Mouse (Mus musculus) lung, postnatal 0 days (tissue): Measurements from ENCODE around the gene Sncb.

Experiments used
- CTCF ChIP-seq: IDR thresholded peaks from 2 replicates; pipeline ENCODE4 v1.5.1; 2016; ENCODE audit warnings: antibody characterized with exemption, mild to moderate bottlenecking
- EP300 ChIP-seq: IDR thresholded peaks from 2 replicates; pipeline ENCODE4 v1.6.1; 2016; ENCODE audit warnings: antibody characterized with exemption, mild to moderate bottlenecking, control low read depth

DNA sequence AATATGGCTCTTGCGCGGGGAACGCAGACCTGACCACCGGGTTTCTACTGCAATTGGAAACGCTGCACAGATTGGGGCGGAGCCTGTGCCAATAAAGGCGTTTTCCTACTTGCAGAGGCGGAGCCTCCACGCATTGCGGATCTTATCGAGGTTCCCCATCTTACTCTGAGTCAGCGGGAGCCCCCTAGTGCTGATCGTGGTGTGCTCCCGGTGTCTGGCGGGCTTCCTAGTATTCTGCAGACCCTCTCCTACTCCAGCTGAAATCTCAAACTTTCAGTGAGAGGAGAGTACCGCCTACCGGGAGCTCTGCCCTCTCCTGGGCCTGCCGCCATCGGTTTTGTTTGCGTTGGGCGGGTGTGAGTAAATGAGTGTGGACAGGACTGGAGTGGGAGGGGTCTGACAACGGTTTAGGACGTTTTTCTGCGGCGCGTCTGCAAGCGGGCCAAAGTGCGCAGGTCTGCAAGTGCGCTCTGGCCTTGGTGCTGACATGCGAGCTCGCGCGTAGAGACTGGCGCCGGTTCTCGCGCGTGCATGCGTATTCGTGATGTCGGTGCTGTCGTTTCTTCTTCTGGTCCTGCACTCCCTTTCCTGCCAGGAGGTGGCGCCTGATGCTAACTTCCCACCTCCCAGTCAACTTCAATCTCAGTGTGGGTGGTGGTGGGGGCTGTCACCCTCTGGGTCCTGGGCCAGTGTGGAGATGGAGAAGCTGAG, 8.2 kb downstream of the Sncb start:
- peak; percentile 77 for TF ChIP-seq CTCF
- no peak for TF ChIP-seq EP300
